Comparison of ENCODE assay signal across 8 mouse cellular contexts in genomic region chr2:49450931-49451636, GRCm38 (mm10). TPM values are rescaled to one million over a fixed set of nuclear protein-coding genes. Genes with fewer than 3 reads are reported as not detected.
DNase-seq lines count a peak whose midpoint lies in the region; ATAC-seq lines count a peak whose summit lies in the region.

TSS of gene Epc2 (plus strand) at chr2:49451486.

- H3K9ac ChIP-seq in hindbrain, embryonic 16.5 days (ENCODE audit: low read depth, low read length) = peak within 1 kb of the TSS; percentile 96

- peak within 1 kb of the TSS; percentile 78 for H3K4me3 ChIP-seq in hindbrain, embryonic 16.5 days (ENCODE audit: low read length)

- H3K27ac ChIP-seq in hindbrain, embryonic 16.5 days (ENCODE audit: low read depth, low read length) = peak within 1 kb of the TSS; percentile 100

- H3K27me3 ChIP-seq in hindbrain, embryonic 16.5 days (replicated peaks; ENCODE audit: control insufficient read depth, insufficient read depth, low read length) = no peaks in the 10 kb centered on the region

- no peaks in the 10 kb centered on the region for H3K36me3 ChIP-seq in hindbrain, embryonic 16.5 days (ENCODE audit: control insufficient read depth, insufficient read depth, low read length)

- under 1% methylated on average over 30 of the region's 88 CpGs for WGBS in hindbrain, embryonic 16.5 days

- peak; percentile 93 for DNase-seq in ZHBTc4 (ENCODE audit: low read depth, low spot score)
- peak; percentile 73 to 90 for DNase-seq in cerebellum, postnatal 4 days (ENCODE audit: low spot score in 2 of 2)
- peak; percentile 79 for DNase-seq in gastrocnemius, adult 18-20 months (ENCODE audit: low spot score)
- DNase-seq in left cerebral cortex, adult 18-20 months (ENCODE audit: low spot score in 2 of 2) = peak; percentile 67 to 85
- peak; percentile 89 to 90 for DNase-seq in lung, postnatal 4 days
- DNase-seq in retina, postnatal 1 day = peak; percentile 94
- peak; percentile 91 for DNase-seq in thymus, postnatal 4 days

- peaks cover 12% of the 10 kb centered on the region for H3K4me1 ChIP-seq in hindbrain, embryonic 16.5 days (ENCODE audit: control insufficient read depth, insufficient read depth, low read depth, low read length)

- peak within 1 kb of the TSS; percentile 94 for H3K4me2 ChIP-seq in hindbrain, embryonic 16.5 days (ENCODE audit: low read length)

- no peaks in the 10 kb centered on the region for H3K9me3 ChIP-seq in hindbrain, embryonic 16.5 days (ENCODE audit: control insufficient read depth, low read length)

- peak; percentile 83 for ATAC-seq in hindbrain, embryonic 16.5 days

RNA-seq across cellular contexts. Expression of gene Epc2, which starts in this region (rescaled TPM):
- 10 to 100 TPM; 15.3 to 15.9 TPM for total RNA-seq in gastrocnemius, adult 18-20 months (2021)
- 8.6 and 9.0 TPM in 2 replicates for polyA plus RNA-seq in hindbrain, embryonic 16.5 days (2015; fragmentation: Nextera tagmentation; extraction: Ambion mirVana)
- total RNA-seq in left cerebral cortex, adult 18-20 months (2021) = 10 to 100 TPM; 64.6 to 66.6 TPM

Comparison
In these comparisons a context has a peak if more than half of its experiments do, and no peak if none do; other contexts are left out.
1. Peak in every context shown above with its lines: DNase-seq, ATAC-seq, H3K4me3 ChIP-seq and H3K27ac ChIP-seq.